Comparison of ENCODE assay signal across 10 mouse cellular contexts in the genomic region with DNA sequence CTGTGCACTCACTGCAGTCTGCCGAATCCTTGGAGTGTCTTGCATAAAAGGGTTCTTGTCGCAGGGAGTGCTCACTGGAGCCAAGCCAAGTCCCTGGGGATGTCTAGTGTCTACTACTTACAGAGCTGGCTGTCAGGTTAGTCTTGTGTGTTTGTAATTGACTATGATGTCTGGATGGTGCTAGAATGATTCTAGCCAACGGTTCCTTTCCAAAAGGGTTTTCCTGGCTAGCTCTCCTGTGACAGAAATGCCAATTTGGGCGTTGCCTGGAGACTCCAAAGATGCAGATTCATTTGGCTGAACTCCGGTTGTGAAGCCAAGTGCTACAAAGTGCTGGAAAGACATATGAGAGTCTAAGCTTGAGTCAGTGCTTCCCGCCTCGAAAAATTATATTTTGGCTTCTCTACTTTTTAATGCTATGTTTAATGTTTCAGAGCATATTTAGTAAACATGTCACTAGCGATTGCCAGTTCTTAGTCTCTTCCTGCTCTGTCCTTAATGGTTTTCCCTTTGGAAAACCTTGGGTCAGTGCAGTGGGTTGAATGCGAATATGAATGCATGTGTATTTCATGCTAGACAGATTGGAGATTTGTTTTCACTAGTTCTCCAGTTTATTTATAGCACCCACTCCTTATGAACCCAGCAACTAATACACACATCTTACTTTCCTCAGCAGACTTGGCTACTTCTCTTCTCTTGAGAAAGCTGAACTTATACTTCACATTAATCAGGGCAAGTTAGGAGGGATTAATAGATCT.
A peak's percentile ranks its signal among the peaks of the same experiment; 100 is the strongest.
DNase-seq lines count a peak whose midpoint lies in the region; ATAC-seq and TF ChIP-seq lines count a peak whose summit lies in the region.
"Had no signal": no experiment of that assay in that cellular context is flagged by ENCODE, and none has a peak within 500 bp of the region (broad histone marks: within the 10 kb centered on the region; RNA-seq: fewer than 3 reads in every experiment).

No protein-coding gene starts in this region.

- H3K4me2 ChIP-seq in hindbrain, embryonic 14.5 days (replicated peaks), result no peak overlapping the region
- H3K4me2 ChIP-seq in hindbrain, embryonic 12.5 days (replicated peaks), result no peak overlapping the region
- H3K4me2 ChIP-seq in kidney, embryonic 15.5 days, result no peak overlapping the region
- H3K4me2 ChIP-seq: embryonic facial prominence, embryonic 12.5 days; liver, embryonic 15.5 days had no signal

- WGBS in hindbrain, embryonic 14.5 days, result 65% methylated on average over 9 of the region's 9 CpGs
- whole genome bisulfite sequencing in hindbrain, embryonic 12.5 days, result 80% methylated on average over 9 of the region's 9 CpGs
- WGBS in kidney, embryonic 15.5 days, result 83% methylated on average over 9 of the region's 9 CpGs
- 82% methylated on average over 9 of the region's 9 CpGs for WGBS in thymus, adult 2 months

- no peaks in the 10 kb centered on the region for H3K9me3 ChIP-seq in hindbrain, embryonic 14.5 days (ENCODE audit: control insufficient read depth, low read length)
- no peaks in the 10 kb centered on the region for H3K9me3 ChIP-seq in hindbrain, embryonic 12.5 days (replicated peaks)
- H3K9me3 ChIP-seq in kidney, embryonic 15.5 days (replicated peaks), result no peaks in the 10 kb centered on the region
- H3K9me3 ChIP-seq: embryonic facial prominence, embryonic 12.5 days; liver, embryonic 15.5 days had no signal

- H3K27ac ChIP-seq in hindbrain, embryonic 14.5 days, result no peak overlapping the region
- H3K27ac ChIP-seq in hindbrain, embryonic 12.5 days, result no peak overlapping the region
- H3K27ac ChIP-seq in kidney, embryonic 15.5 days, result no peak overlapping the region
- no peak overlapping the region for H3K27ac ChIP-seq in thymus, adult 2 months (ENCODE audit: control insufficient read depth, insufficient read depth, low read length)
- H3K27ac ChIP-seq: embryonic facial prominence, embryonic 12.5 days; liver, embryonic 15.5 days had no signal

- H3K4me1 ChIP-seq in hindbrain, embryonic 14.5 days (replicated peaks; ENCODE audit: control insufficient read depth, insufficient read depth, low read length), result no peaks in the 10 kb centered on the region
- no peaks in the 10 kb centered on the region for H3K4me1 ChIP-seq in hindbrain, embryonic 12.5 days
- H3K4me1 ChIP-seq in kidney, embryonic 15.5 days, result no peaks in the 10 kb centered on the region
- no peaks in the 10 kb centered on the region for H3K4me1 ChIP-seq in thymus, adult 2 months (replicated peaks; ENCODE audit: control insufficient read depth, insufficient read depth, low read length)
- H3K4me1 ChIP-seq: embryonic facial prominence, embryonic 12.5 days; liver, embryonic 15.5 days had no signal

- H3K27me3 ChIP-seq in hindbrain, embryonic 14.5 days (ENCODE audit: control insufficient read depth, insufficient read depth, low read length), result no peaks in the 10 kb centered on the region
- no peaks in the 10 kb centered on the region for H3K27me3 ChIP-seq in hindbrain, embryonic 12.5 days
- no peaks in the 10 kb centered on the region for H3K27me3 ChIP-seq in kidney, embryonic 15.5 days
- H3K27me3 ChIP-seq in thymus, adult 2 months (ENCODE audit: control insufficient read depth, insufficient read depth, low read length), result no peaks in the 10 kb centered on the region
- H3K27me3 ChIP-seq: embryonic facial prominence, embryonic 12.5 days; liver, embryonic 15.5 days had no signal

- DNase-seq in hindbrain, embryonic 14.5 days (ENCODE audit: low spot score), result peak; percentile 78
- peak; percentile 21 for DNase-seq in cerebellum, adult 9-10 months
- peak; percentile 24 to 40 for DNase-seq in gastrocnemius, postnatal 36 days
- peak; percentile 4 for DNase-seq in left cerebral cortex, adult 11 months (ENCODE audit: low spot score)
- peak; percentile 83 to 87 for DNase-seq in right cerebral cortex, postnatal 10 days (ENCODE audit: low spot score in 2 of 2)
- DNase-seq in thymus, adult 2 months, result no peak

- no peak for TF ChIP-seq CTCF in thymus, adult 2 months (IDR thresholded peaks at IDR 0.05; ENCODE audit: borderline replicate concordance, control insufficient read depth, extremely low read depth, insufficient read depth, low read length, poor library complexity)

- H3K4me3 ChIP-seq in hindbrain, embryonic 14.5 days (replicated peaks; ENCODE audit: low read length), result no peak overlapping the region
- H3K4me3 ChIP-seq in hindbrain, embryonic 12.5 days, result no peak overlapping the region
- H3K4me3 ChIP-seq in kidney, embryonic 15.5 days (replicated peaks), result no peak overlapping the region
- H3K4me3 ChIP-seq in thymus, adult 2 months (ENCODE audit: control insufficient read depth, insufficient read depth, low read length), result no peak overlapping the region
- H3K4me3 ChIP-seq: embryonic facial prominence, embryonic 12.5 days; liver, embryonic 15.5 days had no signal

- peak; percentile 93 for ATAC-seq in hindbrain, embryonic 14.5 days (ENCODE audit: low FRiP score)
- ATAC-seq in hindbrain, embryonic 12.5 days (ENCODE audit: low FRiP score), result no peak
- ATAC-seq in kidney, embryonic 15.5 days (replicated peaks; ENCODE audit: low FRiP score), result no peak

- H3K9ac ChIP-seq in hindbrain, embryonic 14.5 days, result no peak overlapping the region
- H3K9ac ChIP-seq in hindbrain, embryonic 12.5 days, result no peak overlapping the region
- no peak overlapping the region for H3K9ac ChIP-seq in kidney, embryonic 15.5 days
- H3K9ac ChIP-seq: embryonic facial prominence, embryonic 12.5 days; liver, embryonic 15.5 days had no signal

- H3K36me3 ChIP-seq in hindbrain, embryonic 14.5 days (replicated peaks; ENCODE audit: control insufficient read depth, insufficient read depth), result no peaks in the 10 kb centered on the region
- H3K36me3 ChIP-seq in hindbrain, embryonic 12.5 days, result no peaks in the 10 kb centered on the region
- no peaks in the 10 kb centered on the region for H3K36me3 ChIP-seq in kidney, embryonic 15.5 days
- H3K36me3 ChIP-seq in thymus, adult 2 months (ENCODE audit: control insufficient read depth, insufficient read depth, low read length), result no peaks in the 10 kb centered on the region
- H3K36me3 ChIP-seq: embryonic facial prominence, embryonic 12.5 days; liver, embryonic 15.5 days had no signal

- intact Hi-C loops in gastrocnemius, postnatal 36 days (cut with DNase I), result no loop called here

- TF ChIP-seq POLR2A in thymus, adult 2 months (IDR thresholded peaks at IDR 0.05; ENCODE audit: control insufficient read depth, extremely low read depth, insufficient read depth, low read length, poor library complexity), result no peak
